Mouse (Mus musculus): ENCODE data around the gene Cd300lf. TPM values are rescaled to one million over a fixed set of nuclear protein-coding genes. Genes with fewer than 3 reads are reported as not detected.

Gene Cd300lf
- polyA plus RNA-seq, 1 experiment from 2014 or later = 0.34 TPM

DNA sequence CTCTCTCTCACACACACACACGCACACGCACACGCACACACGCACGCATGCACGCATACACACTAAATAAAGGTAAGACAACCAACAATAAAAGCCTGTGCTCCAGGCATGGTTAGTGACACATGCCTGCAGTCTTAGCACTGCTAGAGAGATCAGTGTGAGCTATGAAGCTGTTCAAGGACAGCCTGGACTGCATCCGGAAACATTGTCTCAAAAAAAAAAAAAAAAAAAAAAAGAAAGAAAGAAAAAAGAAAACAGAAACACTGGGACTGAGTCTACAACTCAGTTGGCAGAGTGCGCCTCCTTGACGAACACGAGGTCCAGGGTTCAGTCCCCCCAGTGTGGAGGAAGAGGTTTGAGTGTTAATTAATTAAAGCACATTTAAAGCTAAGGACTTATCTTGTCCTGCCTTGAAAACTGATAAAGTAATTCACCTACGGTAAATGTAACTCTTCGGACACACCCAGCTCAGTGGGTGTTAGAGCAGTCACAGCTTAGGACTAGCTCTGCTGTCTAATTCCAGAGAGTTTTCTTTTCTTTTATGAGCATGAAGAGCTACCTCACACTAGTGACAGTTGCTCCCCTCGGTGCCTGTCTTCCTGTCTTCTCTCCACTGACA is 4.2 kb downstream of the Cd300lf start:
- Histone ChIP-seq H3K27me3 (ENCODE audit: control insufficient read depth, insufficient read depth, low read depth, low read length) (no peaks in the 10 kb centered on the region), H3K9ac (ENCODE audit: low read depth, low read length) (no peak overlapping the region), H3K4me1 (ENCODE audit: control insufficient read depth, insufficient read depth, low read length) (no peaks in the 10 kb centered on the region), H3K27ac (ENCODE audit: low read length) (no peak overlapping the region), H3K4me3 (ENCODE audit: low read depth, low read length) (no peak overlapping the region), H3K36me3 (ENCODE audit: control insufficient read depth, insufficient read depth, low read length) (no peaks in the 10 kb centered on the region), H3K9me3 (replicated peaks; ENCODE audit: control insufficient read depth, low read length, poor library complexity, severe bottlenecking) (no peaks in the 10 kb centered on the region), H3K4me2 (ENCODE audit: low read length) (no peak overlapping the region)
- no peak for ATAC-seq
- 89% methylated on average over 13 of the region's 13 CpGs for WGBS

DNA sequence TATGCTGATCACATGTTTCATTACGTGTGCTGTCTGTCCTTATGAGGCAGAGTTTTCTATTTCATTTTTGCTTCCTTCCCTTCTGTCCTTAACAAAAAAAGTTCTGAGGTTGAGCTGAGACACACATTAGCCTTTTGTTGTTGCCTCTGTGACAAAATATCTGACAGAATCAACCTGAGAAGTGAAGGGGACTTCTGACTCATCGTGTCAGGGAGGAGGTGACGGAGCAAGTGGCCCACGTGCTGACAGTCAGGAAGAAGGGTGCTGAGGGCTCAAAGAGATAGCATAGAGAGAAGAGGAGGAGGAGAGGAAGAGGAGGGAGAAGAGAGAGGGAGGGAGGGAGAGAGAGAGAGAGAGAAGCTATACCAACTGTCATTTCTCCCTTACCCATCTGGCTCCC is 5.3 kb downstream of the Cd300lf start:
- 82% methylated on average over 4 of the region's 4 CpGs for WGBS
- Histone ChIP-seq H3K27ac (ENCODE audit: low read length) (no peak overlapping the region), H3K4me2 (ENCODE audit: low read length) (no peak overlapping the region), H3K27me3 (ENCODE audit: control insufficient read depth, insufficient read depth, low read depth, low read length) (no peaks in the 10 kb centered on the region), H3K9me3 (replicated peaks; ENCODE audit: control insufficient read depth, low read length, poor library complexity, severe bottlenecking) (no peaks in the 10 kb centered on the region), H3K4me1 (ENCODE audit: control insufficient read depth, insufficient read depth, low read length) (no peaks in the 10 kb centered on the region), H3K9ac (ENCODE audit: low read depth, low read length) (no peak overlapping the region), H3K4me3 (ENCODE audit: low read depth, low read length) (no peak overlapping the region), H3K36me3 (ENCODE audit: control insufficient read depth, insufficient read depth, low read length) (no peaks in the 10 kb centered on the region)
- ATAC-seq = no peak

DNA sequence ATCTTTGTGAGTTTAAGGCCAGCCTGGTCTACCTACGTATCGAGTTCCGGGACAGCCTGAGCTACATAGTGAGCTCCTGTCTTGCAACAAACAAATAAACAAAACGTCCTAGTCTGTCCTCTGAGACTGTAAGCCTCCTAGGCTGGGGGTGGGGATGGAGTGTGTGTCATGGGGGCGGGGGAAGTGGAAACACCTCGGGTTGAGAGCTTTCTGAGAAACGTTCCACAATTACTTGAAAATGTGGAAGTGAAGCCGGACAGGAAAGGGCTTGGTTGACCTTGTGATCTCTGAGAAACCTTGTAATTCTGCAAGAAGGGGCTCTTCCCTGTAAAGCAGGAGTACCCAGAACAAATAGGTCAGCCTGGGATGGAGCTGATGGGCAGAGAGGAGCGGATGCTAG is 14.4 kb downstream of the Cd300lf start:
- Histone ChIP-seq H3K27me3 (ENCODE audit: control insufficient read depth, insufficient read depth, low read depth, low read length) (no peaks in the 10 kb centered on the region), H3K9ac (ENCODE audit: low read depth, low read length) (no peak overlapping the region), H3K9me3 (replicated peaks; ENCODE audit: control insufficient read depth, low read length, poor library complexity, severe bottlenecking) (no peaks in the 10 kb centered on the region), H3K4me2 (ENCODE audit: low read length) (no peak overlapping the region), H3K36me3 (ENCODE audit: control insufficient read depth, insufficient read depth, low read length) (no peaks in the 10 kb centered on the region), H3K4me1 (ENCODE audit: control insufficient read depth, insufficient read depth, low read length) (no peaks in the 10 kb centered on the region), H3K4me3 (ENCODE audit: low read depth, low read length) (no peak overlapping the region), H3K27ac (ENCODE audit: low read length) (no peak overlapping the region)
- 82% methylated on average over 9 of the region's 9 CpGs for WGBS
- no peak for ATAC-seq

DNA sequence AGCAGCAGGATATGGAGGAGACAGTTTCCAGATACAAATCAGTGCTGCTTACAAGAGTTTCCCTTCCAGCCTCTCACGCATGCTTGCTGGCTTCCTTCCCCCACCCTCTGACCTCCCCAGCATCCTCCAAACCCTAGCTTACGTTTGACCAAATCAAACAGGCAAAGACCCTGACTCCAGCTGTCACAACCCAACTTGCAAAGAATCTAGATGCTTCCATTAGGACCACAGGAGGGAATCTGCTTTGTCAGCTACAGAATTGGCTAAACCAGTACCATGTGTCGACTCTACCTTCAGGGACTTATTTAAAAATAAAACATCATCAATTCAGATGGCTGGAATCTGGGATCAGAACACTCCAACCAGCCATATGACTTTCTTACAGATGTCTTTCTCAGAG is 21.6 kb downstream of the Cd300lf start:
- ATAC-seq = no peak
- Histone ChIP-seq H3K4me1 (ENCODE audit: control insufficient read depth, insufficient read depth, low read length) (0 out of 2 replicates have a peak, but pooled peaks cover 2% of the 10 kb centered on the region), H3K27me3 (ENCODE audit: control insufficient read depth, insufficient read depth, low read depth, low read length) (no peaks in the 10 kb centered on the region), H3K4me3 (ENCODE audit: low read depth, low read length) (no peak overlapping the region), H3K27ac (ENCODE audit: low read length) (no peak overlapping the region), H3K36me3 (ENCODE audit: control insufficient read depth, insufficient read depth, low read length) (no peaks in the 10 kb centered on the region), H3K9me3 (replicated peaks; ENCODE audit: control insufficient read depth, low read length, poor library complexity, severe bottlenecking) (no peaks in the 10 kb centered on the region), H3K4me2 (ENCODE audit: low read length) (no peak overlapping the region), H3K9ac (ENCODE audit: low read depth, low read length) (no peak overlapping the region)
- 65% methylated on average over 3 of the region's 3 CpGs for WGBS

DNA sequence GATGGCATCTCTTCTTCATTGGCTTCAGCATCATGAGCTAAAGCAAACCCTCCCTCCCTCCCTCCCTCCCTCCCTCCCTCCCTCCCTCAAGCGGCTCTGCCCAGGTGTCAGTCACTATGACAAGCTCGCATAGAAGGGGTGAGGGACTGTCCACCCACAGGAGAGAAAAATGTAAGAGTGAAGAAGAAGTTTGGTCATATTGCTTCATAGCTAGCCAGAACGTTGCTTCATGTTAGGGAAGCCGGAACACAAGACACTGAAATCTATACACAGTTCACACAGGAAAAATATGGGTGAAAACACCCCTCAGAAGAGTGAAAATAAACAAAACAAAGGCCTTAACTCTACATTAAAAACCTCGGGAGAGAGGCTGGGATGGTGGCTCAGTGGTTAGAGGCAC is 23.5 kb downstream of the Cd300lf start:
- H3K4me1 ChIP-seq (ENCODE audit: control insufficient read depth, insufficient read depth, low read length) = 0 out of 2 replicates have a peak, but pooled peaks cover 2% of the 10 kb centered on the region
- no peak overlapping the region for H3K27ac ChIP-seq (ENCODE audit: low read length)
- no peak for ATAC-seq
- H3K27me3 ChIP-seq (ENCODE audit: control insufficient read depth, insufficient read depth, low read depth, low read length) = no peaks in the 10 kb centered on the region
- H3K4me3 ChIP-seq (ENCODE audit: low read depth, low read length) = no peak overlapping the region
- no peaks in the 10 kb centered on the region for H3K36me3 ChIP-seq (ENCODE audit: control insufficient read depth, insufficient read depth, low read length)
- H3K9ac ChIP-seq (ENCODE audit: low read depth, low read length) = no peak overlapping the region
- H3K9me3 ChIP-seq (replicated peaks; ENCODE audit: control insufficient read depth, low read length, poor library complexity, severe bottlenecking) = no peaks in the 10 kb centered on the region
- no peak overlapping the region for H3K4me2 ChIP-seq (ENCODE audit: low read length)
- WGBS = 86% methylated on average over 4 of the region's 5 CpGs

DNA sequence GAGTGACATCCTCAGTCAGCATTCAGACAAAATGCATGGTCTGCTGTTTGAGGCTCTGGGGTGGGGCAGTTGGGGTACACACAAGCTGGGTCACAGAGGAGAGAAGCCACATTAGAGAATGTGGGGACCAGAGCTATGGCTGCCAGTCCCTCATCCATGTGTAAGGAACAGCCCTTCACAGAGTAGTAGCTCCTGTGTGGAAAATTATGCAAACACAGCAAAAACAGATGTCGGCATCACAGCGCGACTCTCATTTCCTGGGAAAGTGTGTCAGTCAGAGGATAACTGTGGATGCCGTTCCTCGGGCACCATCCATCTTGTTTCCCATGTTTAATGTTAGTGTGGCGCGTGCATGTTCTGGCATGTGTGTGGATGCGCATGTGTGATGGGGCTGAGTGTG is 25.6 kb downstream of the Cd300lf start:
- H3K9me3 ChIP-seq (replicated peaks; ENCODE audit: control insufficient read depth, low read length, poor library complexity, severe bottlenecking) = no peaks in the 10 kb centered on the region
- 90% methylated on average over 8 of the region's 8 CpGs for WGBS
- H3K4me1 ChIP-seq (ENCODE audit: control insufficient read depth, insufficient read depth, low read length) = 0 out of 2 replicates have a peak, but pooled peaks cover 2% of the 10 kb centered on the region
- H3K27me3 ChIP-seq (ENCODE audit: control insufficient read depth, insufficient read depth, low read depth, low read length) = no peaks in the 10 kb centered on the region
- no peak overlapping the region for H3K4me2 ChIP-seq (ENCODE audit: low read length)
- H3K9ac ChIP-seq (ENCODE audit: low read depth, low read length) = no peak overlapping the region
- H3K27ac ChIP-seq (ENCODE audit: low read length) = no peak overlapping the region
- no peak overlapping the region for H3K4me3 ChIP-seq (ENCODE audit: low read depth, low read length)
- no peak for ATAC-seq
- H3K36me3 ChIP-seq (ENCODE audit: control insufficient read depth, insufficient read depth, low read length) = no peaks in the 10 kb centered on the region

DNA sequence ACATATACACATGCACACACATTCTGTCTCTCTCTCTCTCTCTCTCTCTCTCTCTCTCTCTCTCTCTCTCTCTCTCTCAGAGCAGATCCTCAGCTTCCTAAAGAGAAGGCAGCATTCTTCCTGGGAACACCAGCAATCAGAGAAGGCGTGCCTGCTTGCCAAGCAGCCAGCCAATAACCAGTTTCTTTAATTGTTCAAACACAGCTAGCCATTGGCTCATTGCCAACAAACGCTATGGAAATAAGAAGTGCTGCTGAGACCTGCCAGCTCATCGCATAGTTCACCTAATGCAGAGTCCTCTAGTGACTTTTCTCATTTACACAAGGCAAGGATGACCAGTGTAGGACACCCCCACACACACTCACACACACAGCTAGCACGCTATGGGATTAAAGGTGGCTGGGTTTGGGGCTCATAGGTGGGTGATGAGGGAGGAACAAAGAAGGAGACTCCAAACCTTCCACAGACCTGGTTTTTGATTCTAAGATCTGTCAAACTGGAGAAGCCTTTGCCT is 26.3 kb downstream of the Cd300lf start:
- WGBS = 26% methylated on average over 4 of the region's 4 CpGs
- H3K4me3 ChIP-seq (ENCODE audit: low read depth, low read length) = no peak overlapping the region
- H3K9ac ChIP-seq (ENCODE audit: low read depth, low read length) = no peak overlapping the region
- 0 out of 2 replicates have a peak, but pooled peaks cover 2% of the 10 kb centered on the region for H3K4me1 ChIP-seq (ENCODE audit: control insufficient read depth, insufficient read depth, low read length)
- no peaks in the 10 kb centered on the region for H3K36me3 ChIP-seq (ENCODE audit: control insufficient read depth, insufficient read depth, low read length)
- no peak for ATAC-seq
- H3K27ac ChIP-seq (ENCODE audit: low read length) = no peak overlapping the region
- H3K9me3 ChIP-seq (replicated peaks; ENCODE audit: control insufficient read depth, low read length, poor library complexity, severe bottlenecking) = no peaks in the 10 kb centered on the region
- no peaks in the 10 kb centered on the region for H3K27me3 ChIP-seq (ENCODE audit: control insufficient read depth, insufficient read depth, low read depth, low read length)
- no peak overlapping the region for H3K4me2 ChIP-seq (ENCODE audit: low read length)

DNA sequence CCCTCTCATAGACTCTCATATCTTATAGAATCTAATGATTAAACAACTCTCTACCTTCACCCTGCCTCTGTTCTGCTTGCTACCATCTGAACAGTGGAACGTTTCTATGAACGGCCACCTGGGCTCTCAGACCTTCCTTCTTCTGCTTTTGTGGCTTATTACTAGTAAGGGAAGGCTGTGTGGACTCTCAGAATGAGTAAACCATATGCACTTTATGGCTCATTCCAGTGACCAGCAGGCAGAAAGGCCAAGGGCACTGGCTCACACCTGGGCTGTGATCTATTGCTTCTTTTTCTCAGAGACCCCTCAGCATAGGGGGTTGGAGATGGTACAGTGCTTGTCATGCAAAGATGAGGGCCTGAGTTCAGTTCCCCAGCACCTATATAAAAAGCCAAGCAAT is 27.2 kb downstream of the Cd300lf start:
- WGBS = 95% methylated on average over 2 of the region's 2 CpGs
- H3K4me2 ChIP-seq (ENCODE audit: low read length) = no peak overlapping the region
- no peak for ATAC-seq
- H3K27me3 ChIP-seq (ENCODE audit: control insufficient read depth, insufficient read depth, low read depth, low read length) = no peaks in the 10 kb centered on the region
- no peak overlapping the region for H3K27ac ChIP-seq (ENCODE audit: low read length)
- H3K36me3 ChIP-seq (ENCODE audit: control insufficient read depth, insufficient read depth, low read length) = no peaks in the 10 kb centered on the region
- H3K4me3 ChIP-seq (ENCODE audit: low read depth, low read length) = no peak overlapping the region
- H3K9me3 ChIP-seq (replicated peaks; ENCODE audit: control insufficient read depth, low read length, poor library complexity, severe bottlenecking) = no peaks in the 10 kb centered on the region
- no peak overlapping the region for H3K9ac ChIP-seq (ENCODE audit: low read depth, low read length)
- H3K4me1 ChIP-seq (ENCODE audit: control insufficient read depth, insufficient read depth, low read length) = 0 out of 2 replicates have a peak, but pooled peaks cover 2% of the 10 kb centered on the region

DNA sequence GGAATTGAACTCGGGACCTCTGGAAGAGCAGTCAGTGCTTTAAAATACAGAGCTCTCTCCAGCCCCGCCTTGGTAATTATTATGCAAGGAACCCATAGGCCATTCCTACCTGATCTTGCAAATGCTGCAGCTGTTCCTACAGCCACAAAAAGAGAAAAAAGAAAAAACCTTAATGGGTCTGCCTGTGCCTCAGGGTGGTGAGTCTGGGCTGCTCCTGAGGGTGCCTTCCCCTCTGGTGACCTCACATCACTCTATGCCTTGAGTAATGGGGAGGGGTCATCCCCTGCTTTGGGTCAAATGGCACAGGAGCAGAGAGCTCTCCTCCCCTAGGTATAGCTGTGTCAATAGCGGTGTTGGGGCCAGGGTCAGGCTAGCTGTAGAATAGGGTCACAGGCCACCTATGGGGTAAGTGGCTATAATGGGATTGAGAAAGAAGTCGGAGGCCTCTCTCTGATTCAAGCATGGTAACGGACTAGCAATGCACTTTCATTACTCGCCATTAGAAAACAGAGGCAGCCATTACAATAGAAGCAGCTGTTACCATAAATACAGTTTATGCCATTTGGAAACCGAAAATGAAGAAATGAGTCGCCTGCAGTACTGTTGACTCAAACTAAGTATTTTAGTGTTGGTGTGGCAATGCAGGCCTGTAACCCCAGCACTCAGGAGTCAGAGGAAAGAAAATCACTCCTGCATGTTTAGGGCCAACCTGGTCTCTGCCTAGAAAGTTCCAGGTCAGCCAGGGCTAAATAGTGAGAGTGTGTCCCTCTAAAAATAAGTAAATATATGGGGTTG is 28.8 kb downstream of the Cd300lf start:
- WGBS = 65% methylated on average over 8 of the region's 8 CpGs
- Histone ChIP-seq H3K9me3 (replicated peaks; ENCODE audit: control insufficient read depth, low read length, poor library complexity, severe bottlenecking) (no peaks in the 10 kb centered on the region), H3K9ac (ENCODE audit: low read depth, low read length) (no peak overlapping the region), H3K36me3 (ENCODE audit: control insufficient read depth, insufficient read depth, low read length) (no peaks in the 10 kb centered on the region), H3K27ac (ENCODE audit: low read length) (no peak overlapping the region), H3K4me1 (ENCODE audit: control insufficient read depth, insufficient read depth, low read length) (0 out of 2 replicates have a peak, but pooled peaks cover 2% of the 10 kb centered on the region), H3K4me2 (ENCODE audit: low read length) (no peak overlapping the region), H3K4me3 (ENCODE audit: low read depth, low read length) (no peak overlapping the region), H3K27me3 (ENCODE audit: control insufficient read depth, insufficient read depth, low read depth, low read length) (no peaks in the 10 kb centered on the region)
- ATAC-seq = no peak
